Mouse (Mus musculus) heart, adult 2 months (tissue): Measurements from ENCODE around the gene Zbtb4.

Experiments
- CTCF ChIP-seq: fragments of 200-600 bp; IDR thresholded peaks from 2 replicates; pipeline ENCODE4 v1.8.1; 2022; ENCODE audit warnings: antibody characterized with exemption, mild to moderate bottlenecking, moderate library complexity
- EP300 ChIP-seq: fragments of 200-500 bp; IDR thresholded peaks from 2 replicates; pipeline ENCODE4 v1.6.1; 2011; ENCODE audit warnings: low read depth, low read length, control low read depth; ENCODE audit not compliant: insufficient read depth
- POLR2A ChIP-seq: fragments of 200-500 bp; IDR thresholded peaks from 2 replicates; pipeline ENCODE4 v1.6.1; 2011; ENCODE audit warnings: mild to moderate bottlenecking, low read depth, low read length, control low read depth; ENCODE audit not compliant: insufficient read depth

DNA sequence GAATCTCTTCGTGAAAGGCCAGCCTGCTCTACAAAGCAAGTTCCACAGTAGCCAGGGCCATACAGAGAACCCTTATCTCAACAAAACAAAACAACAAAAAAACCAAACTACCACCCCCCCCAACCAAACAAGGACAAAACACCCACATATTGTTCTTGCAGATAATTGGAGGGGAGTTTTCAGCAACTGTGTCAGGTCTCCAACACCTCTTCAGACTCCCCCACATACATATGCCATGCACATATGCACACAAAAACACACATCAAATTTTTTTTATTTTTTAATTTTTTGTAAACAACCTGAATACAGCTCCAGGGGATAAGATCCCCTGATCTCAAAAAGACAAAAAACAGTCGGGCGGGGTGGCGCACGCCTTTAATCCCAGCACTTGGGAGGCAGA, 11.5 kb upstream of the Zbtb4 start:
- TF ChIP-seq POLR2A (no peak), CTCF (no peak), EP300 (no peak)
